Mouse (Mus musculus): Measurements from ENCODE around the gene Gabrg2.

The Gabrg2 gene

GRCm38 (mm10) chr11:42000190-42001098, at the start of gene Gabrg2:
Gabrg2 (minus strand) TSS chr11:42000857.
- peak; percentile 67 for DNase-seq (ENCODE audit: low spot score)

DNA sequence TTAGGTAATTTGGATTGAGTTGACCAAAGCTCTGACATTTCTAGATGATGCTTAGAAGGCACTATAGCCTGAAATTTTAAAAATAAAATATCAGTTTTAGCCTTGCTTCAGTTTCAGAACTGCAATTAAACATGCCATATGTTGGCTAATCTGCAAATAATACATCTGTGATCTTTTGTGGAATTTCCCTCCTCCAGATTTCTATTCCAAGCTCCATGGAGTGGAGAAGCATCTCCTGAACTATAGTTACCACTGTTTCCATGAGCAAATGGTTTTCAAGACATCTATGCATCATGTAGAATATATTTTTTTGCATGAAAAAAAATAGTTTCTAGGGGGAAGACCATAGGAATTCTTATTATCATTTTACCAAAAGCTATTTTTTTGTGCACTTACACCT, 47.5 kb upstream of the Gabrg2 start:
- no peak for DNase-seq (ENCODE audit: low spot score)

- peak; percentile 93 for DNase-seq (ENCODE audit: low spot score)
Observed at GRCm38 (mm10) chr11:41999468-41999881, 1.2 kb downstream of the Gabrg2 start.

GRCm38 (mm10) chr11:41980152-41980551, 20.5 kb downstream of the Gabrg2 start:
- no peak for DNase-seq (ENCODE audit: low spot score)

- peak; percentile 37 for DNase-seq (ENCODE audit: low spot score)
Observed at GRCm38 (mm10) chr11:41968595-41968994, 32.1 kb downstream of the Gabrg2 start.

DNA sequence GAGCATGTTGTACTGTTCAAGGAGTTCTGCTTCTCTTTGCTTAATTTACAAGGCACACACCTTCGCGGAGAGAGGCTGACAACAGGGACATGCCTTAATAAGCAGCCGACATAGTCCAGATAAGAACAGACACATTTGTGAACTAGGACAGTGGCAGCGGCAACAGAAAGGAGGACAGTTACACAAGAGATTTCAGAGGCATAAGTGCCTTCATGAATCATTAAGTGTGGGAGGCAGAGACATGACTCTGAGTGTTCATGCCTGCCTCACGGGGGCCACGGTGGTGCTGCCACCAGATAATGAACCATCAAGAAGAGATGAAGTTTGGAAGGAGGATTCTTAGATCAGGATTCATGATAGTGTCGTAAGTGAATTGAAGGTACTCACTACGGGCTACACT, 38.0 kb downstream of the Gabrg2 start:
- DNase-seq (ENCODE audit: low spot score) = no peak

- no peak for DNase-seq (ENCODE audit: low spot score)
Observed at GRCm38 (mm10) chr11:41953550-41953949, 47.1 kb downstream of the Gabrg2 start.

DNA sequence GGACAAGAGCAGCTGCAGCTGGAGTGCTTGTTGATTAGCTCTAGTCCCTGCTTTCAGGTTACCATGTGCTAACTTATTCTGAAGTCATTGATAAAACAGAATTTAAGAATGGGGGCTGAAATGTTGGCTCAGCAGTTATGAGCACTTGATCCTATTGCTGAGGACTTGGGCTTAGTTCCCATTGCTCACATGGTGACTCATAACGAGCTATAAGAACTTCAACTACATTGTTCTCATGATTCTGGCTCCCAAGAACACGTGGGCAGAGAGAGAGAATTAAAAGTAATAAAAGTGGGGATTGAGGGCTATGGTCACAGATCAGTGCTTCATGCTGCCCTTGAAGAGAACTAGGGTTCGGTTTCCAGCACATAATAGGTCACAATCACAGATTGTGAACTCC, 48.8 kb downstream of the Gabrg2 start:
- DNase-seq (ENCODE audit: low spot score) = no peak

DNA sequence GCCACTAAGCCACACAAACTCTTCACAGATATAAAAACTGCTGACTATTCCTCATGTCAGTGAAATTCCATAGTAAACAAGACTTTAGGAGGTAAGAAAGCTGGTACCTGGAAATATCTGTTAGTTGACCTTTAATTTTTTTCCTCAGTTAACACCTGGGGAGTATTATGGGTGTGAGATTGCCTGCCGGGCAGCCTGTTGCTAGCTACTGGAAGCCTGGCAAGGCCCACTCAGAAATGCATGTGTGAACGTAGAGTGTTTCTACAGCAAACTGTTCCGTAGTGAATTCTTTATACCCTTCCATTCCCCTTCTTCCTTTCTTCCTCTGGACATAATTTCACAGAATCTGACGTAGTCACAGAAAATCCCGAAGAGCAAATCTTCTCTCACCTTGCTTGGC, 55.2 kb downstream of the Gabrg2 start:
- DNase-seq (ENCODE audit: low spot score) = no peak

- no peak for DNase-seq (ENCODE audit: low spot score)
Observed at GRCm38 (mm10) chr11:41937979-41938378, 62.7 kb downstream of the Gabrg2 start.

GRCm38 (mm10) chr11:41918864-41919263, 81.8 kb downstream of the Gabrg2 start:
- DNase-seq (ENCODE audit: low spot score) = no peak

DNA sequence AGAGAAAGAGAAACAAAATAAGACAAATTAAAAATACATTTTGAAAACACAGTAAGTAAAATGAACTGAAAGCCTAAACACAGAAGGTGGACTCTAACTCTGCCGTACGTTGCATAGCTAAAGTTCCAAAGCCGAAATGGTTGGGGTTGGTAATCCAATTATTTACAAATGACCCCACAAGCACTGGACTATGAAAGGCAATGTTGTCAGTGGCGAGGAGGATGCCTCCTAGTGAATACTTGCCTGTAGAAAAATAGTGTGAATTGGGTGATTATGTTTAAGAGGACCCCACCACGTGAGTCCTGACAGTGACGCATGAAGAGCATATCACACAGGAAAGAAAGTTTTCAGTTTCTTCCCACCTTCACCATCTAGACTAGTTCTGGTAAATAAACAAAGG, 86.6 kb downstream of the Gabrg2 start:
- peak; percentile 64 for DNase-seq (ENCODE audit: low spot score)

DNA sequence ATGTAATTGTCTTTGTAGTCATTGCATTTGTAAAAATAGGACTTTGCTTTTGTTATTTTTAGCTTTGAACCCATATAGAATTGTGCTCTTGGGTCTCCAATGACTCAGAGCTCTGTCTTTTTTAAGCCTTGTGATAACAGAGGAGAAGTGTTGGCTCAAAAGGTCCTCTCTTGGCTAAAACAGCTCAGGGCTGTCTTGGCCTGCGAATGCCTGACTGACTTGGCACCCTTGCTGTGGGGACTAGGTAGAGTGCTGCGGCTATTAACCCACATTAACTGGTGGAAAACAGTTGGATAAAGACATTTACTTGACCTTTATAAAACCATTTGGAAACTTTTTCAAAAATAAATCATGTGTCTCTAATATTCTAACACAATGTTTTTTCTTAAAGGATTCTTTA, 97.0 kb downstream of the Gabrg2 start:
- DNase-seq (ENCODE audit: low spot score) = no peak
